Mouse (Mus musculus) gastrocnemius, adult 8-10 months (tissue): ENCODE results near the gene Vsig10l. TPM values are rescaled to one million over a fixed set of nuclear protein-coding genes. Genes with fewer than 3 reads are reported as not detected.

Source experiments
- DNase-seq, 2 experiments: peaks; one replicate each; pipeline ENCODE4 v3.0.0; 2022; ENCODE audit warnings: low spot score in 2 of 2
- total RNA-seq, 4 experiments: library from RNA; stranded (reverse); gene quantifications; 2 replicates each; pipeline ENCODE4 v1.2.4; 2022

Vsig10l gene
- total RNA-seq, 4 experiments from 2014 or later: 1.3 to 2.7 (median 1.7) TPM

DNA sequence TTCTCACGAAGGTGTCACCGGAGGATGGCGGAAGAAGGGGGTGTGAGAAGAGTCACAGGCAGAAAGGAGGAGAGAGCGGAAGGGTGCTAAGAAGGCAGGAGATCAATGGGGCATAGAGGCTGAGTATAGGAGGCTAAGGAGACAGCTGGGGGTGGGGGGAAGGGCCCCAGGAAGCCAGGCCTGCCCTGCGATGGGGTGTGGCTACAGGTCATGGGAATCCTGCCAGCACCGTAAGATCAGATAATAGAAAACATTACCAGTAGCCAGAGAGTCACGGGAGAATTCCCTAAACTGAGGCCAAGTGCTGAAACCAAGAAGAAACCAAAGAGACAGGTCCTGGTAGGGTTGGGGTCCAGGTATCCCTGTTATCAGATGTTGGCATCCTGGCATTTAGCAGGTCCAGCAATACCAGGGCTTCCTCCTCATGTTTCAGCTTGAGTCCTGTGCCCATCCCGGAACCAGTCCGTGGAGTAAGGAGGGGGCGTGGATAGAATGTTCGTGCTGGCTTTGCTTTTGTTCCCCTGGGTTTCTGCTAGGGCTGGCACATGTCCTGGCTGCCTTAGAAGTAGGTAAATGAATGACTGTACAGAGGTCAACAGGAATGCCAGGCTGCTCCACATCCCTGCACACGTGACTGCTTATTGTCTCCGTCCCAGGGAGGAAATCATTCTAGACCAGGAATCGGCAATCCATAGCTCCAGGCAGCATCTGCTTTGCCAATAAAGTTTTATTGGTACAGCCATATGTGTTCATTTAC lies 9.2 kb upstream of the Vsig10l start:
- DNase-seq: no peak

DNA sequence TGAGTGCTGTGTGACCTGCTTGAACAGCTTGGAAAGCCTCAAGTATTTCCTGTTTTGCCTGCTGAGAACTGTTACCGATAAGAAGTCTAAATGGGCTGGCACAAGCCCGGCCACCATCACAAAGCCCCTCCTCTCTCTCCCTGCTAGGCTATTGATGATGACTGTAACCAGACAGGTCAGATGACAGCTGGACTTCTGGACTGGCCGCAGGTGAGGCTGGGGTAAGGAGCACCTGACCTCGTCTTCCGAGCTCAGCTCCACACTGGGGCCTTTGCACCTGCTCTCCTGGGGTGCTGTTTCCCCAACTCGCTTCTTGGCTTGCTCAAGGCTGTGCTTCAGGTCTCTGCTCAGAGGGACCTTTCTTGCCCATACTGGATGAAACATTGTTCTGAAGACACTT lies 8.6 kb upstream of the Vsig10l start:
- no peak for DNase-seq

DNA sequence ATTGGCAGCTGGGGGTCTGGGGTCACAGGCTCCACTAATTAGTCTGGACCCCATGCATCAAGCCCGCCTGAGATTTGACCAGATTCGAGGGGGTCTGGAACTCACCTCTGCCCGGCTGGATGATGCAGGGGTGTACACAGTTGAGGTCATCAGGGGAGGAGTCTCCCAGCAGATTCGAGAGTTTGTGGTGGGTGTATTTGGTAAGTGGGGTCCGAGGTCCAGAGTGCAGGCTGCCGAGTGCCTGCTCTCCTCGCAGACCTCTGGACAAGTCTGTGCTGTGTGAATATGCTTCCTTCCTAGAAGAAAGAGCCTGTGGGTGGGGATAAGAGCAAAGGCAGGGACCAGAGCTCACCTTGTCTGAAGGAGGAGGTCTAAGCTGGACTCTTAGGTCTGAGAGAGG lies 1.0 kb downstream of the Vsig10l start:
- DNase-seq: no peak

DNA sequence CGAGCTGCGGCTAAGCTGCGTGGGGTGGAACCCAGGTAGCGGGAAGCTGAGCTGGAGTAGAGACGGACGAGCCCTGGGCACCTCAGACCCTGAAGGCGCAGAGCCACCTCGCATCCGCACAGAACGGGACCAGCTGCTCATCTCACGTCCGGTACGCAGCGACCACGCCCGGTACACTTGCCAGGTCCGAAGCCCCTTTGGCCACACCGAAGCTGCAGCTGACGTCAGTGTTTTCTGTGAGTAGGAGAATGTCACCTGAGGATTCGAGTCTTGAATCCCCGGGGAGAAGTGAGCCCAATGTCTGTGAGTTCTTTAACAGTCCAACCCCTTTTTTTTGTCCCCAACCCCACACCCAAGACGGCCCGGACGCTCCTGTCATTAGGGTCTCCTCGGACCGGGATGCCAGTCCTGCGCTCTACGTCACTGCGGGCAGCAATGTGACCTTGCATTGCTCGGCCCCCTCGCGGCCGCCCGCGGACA lies 2.0 kb downstream of the Vsig10l start:
- no peak for DNase-seq

DNA sequence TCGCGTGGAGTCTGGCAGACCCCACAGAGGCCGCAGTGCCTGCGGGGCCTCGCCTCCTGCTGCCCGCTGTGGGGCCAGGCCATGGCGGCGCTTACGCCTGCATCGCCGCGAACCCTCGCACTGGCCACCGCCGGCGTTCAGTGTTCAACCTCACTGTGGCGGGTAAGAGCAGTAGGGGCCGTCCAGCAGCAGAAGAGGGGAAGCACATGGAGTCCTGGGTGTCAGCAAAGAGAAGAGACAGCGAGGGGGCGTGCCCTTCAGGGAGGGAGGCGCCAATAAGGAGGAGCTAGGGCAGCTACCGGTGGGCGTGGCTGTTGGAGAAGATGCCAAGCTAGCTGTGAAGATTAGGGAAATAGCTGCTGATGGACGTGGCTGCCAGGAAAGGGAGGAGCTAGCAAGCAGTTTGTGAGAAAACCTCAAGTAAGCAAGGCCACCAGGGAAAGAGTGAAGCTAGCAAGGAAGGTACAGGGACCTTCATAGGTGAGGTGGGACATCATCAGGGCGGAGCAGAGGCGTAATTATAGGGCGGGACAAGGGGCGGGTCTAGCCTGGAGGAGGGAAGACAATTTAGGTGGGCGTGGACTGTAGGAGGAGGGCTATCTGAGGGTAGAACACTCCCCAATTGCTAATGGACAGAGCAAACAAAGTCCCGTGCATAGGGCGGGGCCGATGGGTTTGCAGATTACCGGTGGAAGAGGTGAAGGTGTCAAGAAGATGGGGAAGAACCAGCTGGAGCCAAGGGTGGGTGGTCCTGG lies 2.6 kb downstream of the Vsig10l start:
- peak; percentile 77 to 85 for DNase-seq

DNA sequence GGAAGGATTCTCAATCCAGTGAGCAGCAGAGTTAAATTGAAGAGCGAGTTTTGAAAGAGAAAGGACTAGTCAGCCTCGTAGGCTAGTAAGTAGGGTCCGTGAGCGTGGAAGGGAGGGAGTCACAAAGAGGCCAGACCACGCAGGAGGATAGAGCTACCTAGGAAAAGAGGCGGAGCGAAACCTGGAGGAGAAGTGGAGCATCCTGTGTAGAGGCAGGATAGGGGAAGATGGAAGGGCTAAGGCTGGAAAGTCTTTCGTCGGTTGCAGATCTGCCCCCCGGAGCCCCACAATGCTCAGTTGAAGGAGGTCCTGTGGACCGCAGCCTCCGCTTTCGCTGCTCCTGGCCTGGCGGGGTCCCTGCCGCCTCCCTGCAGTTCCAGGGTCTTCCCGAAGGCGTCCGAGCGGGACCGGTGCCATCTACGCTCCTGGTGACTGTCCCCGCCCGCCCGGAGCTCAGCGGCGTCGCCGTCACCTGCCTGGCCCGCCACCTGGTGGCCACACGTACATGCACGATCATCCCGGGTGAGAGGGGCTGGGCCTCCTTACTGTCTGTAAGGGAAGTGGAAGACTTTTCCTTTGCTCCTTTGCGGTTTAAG lies 3.2 kb downstream of the Vsig10l start:
- DNase-seq: peak; percentile 59 to 74

DNA sequence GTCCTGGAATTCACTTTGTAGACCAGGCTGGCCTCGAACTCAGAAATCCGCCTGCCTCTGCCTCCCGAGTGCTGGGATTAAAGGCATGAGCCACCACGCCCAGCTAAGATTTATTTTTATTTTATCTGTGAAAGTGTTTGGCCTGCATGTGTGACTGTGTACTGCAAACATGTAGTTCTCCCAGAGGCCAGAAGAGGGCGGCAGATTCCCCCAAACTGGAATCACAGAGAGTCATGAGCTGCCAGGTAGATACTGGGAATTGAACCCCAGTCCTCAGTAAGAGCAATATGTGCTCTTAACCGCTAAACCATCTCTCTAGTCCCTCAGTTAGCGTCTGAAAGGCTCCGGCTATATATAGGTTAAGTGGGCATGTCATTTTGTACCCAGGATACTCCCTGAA lies 7.4 kb downstream of the Vsig10l start:
- no peak for DNase-seq

DNA sequence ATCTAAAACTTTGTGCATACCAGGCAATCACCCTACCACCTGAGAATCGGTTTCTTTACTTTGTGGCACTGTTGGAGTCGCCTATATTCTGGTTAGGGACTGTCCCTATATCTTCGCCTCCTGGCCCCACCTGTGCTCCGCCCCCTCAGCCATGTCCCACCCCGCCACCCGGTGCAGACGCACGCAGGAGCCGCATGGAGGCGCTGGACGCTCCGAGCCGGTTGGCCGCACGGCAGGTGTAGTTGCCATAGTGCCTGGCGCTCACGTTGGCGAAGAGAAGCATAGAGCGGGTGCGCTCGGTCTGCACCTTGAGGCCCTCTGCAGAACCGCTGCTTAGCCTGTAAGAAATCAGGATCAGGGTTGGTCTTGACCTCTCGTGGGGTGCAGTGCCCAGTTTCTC lies 12.8 kb downstream of the Vsig10l start:
- DNase-seq: no peak

DNA sequence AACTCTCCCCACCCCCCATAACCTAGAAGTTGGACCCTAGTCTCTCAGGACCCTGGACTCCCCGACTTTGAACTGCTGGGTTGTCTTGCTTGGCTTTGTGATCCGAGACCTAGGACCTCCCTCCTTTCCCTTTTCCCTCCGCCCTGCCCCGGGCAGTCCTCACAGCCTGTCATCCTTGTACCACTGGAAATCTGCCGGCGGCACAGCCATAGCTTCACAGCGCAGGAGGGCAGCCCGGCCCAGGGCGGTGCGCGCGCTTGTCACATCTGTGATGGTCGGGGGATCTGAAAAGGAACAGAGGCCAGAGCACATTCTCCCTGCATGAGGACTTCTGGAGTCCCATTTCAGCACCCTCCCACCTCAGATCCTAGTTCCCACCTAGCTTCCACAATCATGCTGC lies 13.4 kb downstream of the Vsig10l start:
- no peak for DNase-seq

DNA sequence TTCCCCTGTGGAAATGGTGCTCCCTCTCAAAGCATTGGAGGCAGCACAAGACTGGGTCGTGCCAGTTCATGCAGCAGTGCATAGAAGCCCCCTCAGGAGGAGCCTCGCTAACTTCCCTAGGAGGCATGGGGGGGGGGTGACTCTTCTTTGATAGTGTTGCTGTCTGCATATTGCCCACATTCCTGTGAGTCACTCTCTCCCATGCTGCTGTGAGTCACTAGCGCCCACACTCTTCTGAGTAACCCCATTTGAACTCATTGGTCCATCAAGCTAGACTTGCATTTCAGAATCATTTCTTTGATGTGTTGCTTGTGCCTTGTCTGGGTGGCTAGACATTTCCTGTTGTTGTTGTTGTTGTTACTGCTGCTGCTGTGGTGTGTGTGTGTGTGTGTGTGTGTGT lies 18.2 kb downstream of the Vsig10l start:
- DNase-seq: no peak

DNA sequence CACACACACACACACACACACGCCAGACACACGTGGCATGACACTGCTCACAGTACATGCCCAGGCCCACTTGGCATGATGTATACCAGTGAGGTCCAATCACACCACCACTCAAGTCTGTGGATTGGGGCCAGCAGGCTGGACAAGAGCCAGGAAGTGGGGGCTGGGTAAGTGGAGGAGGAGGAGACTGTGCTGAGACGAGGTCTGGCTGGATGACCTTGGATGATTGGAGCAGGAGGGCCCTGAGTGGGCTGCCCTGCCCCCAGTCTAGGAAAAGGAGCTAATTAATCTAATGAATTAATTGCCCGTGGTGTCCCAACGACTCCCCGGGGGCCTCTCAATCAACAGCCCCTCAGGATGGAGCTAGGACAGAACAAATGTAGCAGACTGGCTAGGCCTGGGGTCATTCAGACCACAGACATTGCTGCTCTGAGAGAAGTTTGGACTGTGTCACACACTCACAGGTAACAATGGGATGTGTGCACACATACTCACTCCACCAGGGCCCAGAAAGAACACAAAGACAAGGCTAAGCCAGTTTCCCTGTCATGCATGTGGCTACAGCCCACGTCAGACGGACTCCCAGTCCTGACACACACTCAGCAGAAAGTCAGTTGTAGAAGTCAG lies 19.3 kb downstream of the Vsig10l start:
- no peak for DNase-seq

DNA sequence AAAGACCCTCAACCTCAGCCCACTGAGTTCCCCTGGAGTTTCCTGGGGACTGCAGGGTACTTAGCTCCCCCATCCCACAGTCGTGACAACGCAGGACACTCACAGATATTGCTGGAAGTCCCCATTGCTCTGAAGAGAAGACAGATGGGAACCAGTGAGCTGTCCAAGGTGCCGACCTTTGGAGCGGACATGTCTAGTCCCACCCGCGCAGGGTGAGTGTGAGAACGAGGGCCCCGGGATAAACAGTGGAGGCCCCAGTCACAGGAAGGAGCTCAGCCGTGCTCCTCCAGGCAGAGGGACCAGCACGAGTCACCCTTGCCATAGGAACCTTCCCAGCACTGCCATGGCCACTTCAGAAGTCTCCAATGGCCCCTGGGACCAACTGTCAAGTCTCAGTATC lies 20.3 kb downstream of the Vsig10l start:
- DNase-seq: no peak

DNA sequence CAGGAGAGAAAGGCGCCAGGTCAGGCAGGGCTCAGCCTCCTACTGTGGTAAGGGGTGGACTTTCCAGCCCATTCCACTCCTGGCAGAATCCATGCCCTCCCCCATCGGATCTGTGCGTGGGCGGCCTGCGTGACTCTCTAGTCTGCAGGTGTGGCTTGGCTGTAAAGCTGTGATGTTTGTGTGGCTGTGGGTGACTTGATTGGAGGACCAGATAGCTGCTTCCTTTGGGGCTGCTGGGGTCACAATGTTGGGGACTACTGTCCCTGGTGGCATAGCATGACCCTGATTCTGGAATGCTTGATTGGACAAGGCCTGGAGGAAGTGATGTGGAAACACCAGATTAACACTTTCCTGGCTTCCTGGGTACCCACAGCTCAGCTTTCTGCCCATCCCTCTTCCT lies 25.7 kb downstream of the Vsig10l start:
- DNase-seq: no peak

DNA sequence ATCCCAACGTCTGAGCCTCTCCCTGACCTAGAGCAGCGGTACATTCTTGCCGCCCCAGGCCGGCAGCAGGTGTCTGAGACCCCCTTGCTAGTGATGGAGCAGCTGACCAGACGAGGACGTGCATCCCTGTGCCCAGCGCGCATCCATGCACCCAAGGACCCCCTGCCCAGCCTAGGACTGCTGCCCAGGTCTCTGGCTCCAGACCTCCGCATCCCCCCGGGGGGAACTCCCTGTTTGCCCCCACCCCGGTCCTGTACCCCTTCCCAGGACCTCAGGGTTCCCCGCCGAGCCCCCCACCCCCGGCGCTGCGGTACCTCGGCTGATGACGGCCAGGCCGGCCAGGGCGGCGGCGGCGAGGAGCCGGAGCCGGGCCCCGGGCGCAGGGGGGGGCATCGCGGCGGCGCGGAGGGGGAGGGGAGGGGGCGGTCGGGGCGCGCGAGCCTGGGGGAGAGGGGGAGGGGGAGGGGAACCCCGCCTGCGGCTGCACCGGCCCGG lies 26.7 kb downstream of the Vsig10l start, which contains the start of gene Iglon5:
Iglon5 (minus strand) TSS at position 445 of the 495 bp plus-strand sequence.
- DNase-seq: no peak

DNA sequence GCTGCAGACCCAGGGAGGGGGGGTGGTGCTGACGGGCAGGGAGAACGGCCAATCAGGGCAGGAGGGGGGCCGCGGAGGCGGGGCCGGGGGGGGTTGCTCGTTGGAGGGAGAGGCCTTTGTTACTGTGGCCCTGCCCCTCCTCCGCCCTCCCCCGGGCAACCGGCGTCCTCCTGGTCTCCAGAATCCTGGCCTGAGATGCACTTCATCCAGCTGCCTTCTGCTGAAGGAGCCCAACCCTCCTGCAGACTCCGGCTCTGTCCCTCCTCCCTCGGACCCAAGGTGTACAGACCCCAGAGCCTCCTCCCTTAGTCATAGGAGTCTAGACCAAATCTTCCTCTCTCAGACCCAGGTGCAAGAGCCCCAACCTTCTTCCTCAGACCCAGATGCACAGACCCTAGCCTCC lies 27.2 kb downstream of the Vsig10l start:
- peak; percentile 15 to 24 for DNase-seq

DNA sequence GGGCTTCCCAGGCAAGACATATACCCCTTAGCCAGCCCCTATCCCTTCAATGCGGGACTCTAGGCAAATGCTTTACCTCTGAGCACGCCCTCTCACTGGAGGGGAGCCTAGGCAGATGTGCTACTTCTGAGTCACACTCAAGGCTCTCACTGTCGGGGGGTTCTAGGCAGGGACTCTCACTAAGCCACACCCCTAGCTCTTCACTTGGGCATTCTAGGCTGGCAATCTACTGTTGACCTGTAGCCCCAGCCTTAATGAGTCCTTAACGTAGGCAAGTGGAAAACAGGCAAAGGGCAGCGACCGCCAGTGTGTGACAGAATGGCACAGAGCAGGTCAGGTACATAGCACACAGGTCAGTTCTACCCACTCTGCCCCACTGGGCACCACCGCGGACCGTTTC lies 27.9 kb downstream of the Vsig10l start:
- no peak for DNase-seq

DNA sequence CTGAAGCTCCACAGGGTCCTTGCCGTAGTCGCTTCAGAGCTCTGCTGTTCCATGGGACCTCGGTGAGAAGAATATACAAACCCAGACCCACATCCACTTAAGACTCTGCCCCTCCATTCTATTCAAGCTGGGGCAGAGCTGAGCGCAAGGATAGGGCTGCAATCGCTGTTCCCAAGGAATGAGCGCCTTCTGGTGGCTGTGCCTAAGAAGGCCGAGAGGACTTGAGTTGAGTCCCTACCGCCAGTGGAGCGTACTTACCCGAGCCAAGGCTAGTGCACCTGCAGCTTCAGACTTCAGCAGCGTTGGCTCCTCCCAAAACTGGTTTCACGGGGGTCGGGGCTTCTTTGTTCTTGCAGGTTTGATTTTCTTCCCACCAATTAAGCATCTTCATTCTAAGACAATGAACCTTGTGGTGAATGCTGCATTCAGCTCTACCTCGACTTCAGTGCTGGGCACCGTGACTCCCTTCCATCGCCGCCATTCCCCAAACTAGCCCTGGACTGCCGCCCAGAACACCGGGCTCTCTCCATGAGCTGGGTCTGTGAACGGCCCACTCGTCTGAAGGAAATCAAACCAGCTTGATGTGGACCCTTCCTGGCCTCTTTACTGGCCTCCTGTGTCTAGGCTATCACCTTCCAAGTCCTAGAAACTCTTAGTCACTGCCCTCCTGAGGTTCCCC lies 32.5 kb downstream of the Vsig10l start:
- no peak for DNase-seq

DNA sequence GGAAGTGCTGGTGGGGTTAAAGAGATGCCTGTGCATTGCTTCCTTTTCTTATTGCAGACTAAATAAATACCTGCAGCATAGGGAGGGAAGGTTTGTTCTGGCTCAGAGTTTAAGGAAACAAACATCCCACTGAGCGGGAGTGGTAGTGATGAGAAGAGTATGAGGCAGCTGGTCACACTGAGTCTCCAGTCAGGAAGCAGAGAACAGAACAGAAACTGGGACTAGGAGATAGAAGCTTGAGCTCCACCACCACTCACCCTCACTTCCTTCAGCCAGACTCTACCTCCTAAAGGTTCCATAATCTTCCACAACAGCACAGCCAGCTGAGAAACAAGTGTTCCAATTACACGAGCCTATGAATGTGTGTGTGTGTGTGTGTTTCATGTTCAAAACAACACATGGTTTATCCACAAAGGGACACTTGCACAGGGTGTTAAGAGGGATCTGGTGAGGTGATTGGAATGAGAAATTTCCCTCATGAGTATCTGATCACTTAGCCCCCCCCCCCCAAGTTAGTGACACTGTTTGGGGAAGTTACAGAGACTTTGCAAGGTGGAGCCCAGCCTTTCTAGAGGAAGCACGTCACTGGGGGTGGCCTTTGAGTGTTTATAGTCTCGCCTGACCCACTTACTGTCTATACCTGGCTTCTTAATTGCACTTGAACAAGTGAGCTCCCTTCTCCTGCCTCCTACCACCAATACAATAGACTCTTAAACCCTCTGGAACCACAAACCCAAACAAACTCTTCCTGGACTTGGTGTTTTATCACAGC lies 48.9 kb downstream of the Vsig10l start:
- no peak for DNase-seq

DNA sequence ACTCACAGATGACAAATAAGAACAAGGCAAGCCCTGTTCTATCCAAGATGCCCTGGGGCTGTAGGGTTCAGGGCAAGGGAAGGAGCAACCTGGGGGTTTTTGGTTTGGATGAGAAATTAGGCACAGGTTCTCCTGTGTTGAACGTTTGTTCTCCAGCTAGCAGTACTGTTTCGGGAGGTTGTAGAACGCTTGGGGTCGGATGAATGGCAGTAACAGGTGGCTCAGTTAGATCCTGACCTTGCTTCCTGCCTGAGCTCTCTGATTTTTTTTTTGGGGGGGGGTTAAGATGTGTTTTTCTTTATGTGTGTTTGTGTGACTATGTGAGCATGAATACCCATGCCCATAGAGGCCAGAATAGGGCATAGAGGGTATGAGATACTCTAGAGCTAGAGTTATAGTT lies 49.6 kb downstream of the Vsig10l start:
- DNase-seq: no peak

DNA sequence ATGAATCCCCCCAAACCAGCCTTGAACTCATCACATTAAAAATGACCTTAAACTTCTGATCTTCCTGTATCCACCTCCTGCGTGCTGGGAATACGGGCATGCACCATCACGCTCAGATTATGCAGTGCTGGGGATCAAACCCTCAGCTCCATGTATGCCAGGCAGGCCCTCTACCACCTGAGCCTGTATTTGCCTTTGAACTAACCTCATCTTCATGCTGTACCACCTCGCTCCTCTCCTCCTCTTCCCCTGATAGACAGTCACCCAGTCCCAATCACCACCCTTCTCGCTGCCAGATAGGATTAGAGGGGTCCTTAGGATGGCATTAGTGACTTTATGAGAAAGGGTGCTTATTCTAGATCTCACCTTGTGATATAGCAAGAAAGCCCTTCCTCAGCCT lies 52.1 kb downstream of the Vsig10l start:
- no peak for DNase-seq
